Mouse (Mus musculus) layer of hippocampus, postnatal 36 days (tissue): ENCODE measurements around the gene Setd1a. TPM values are rescaled to one million over a fixed set of nuclear protein-coding genes. Genes with fewer than 3 reads are reported as not detected.
"Not testable (repeated sequence)": the region's sequence is repeated elsewhere in the genome, so short reads cannot be mapped to it uniquely, and the experiment has no call there.

Source experiments
- DNase-seq, 2 experiments: peaks; one replicate each; pipeline ENCODE4 v3.0.0; 2022
- total RNA-seq, 2 experiments: library from RNA; stranded (reverse); gene quantifications; 2 replicates each; pipeline ENCODE4 v1.2.3; 2021

Gene Setd1a
- total RNA-seq, 2 experiments from 2014 or later: 46.2 to 46.9 TPM

DNA sequence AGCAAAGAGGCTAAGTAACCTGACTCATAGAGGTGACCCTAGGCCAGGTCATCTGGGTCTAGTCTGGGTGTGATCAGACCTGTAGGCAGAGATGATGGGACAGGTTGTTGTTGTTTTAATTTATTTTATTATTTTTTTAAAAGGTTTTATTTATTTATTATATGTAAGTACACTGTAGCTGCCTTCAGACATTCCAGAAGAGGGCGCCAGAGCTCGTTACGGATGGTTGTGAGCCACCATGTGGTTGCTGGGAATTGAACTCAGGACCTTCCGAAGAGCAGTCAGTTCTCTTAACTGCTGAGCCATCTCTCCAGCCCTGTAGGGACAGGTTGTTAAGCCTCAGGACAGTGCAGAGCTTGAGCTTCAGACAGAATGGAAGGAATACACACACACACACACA lies 61.4 kb downstream of the Setd1a start:
- not testable (repeated sequence) for DNase-seq

- not testable (repeated sequence) for DNase-seq
Measured at GRCm38 (mm10) chr7:127840031-127840430, 63.6 kb downstream of the Setd1a start.

DNA sequence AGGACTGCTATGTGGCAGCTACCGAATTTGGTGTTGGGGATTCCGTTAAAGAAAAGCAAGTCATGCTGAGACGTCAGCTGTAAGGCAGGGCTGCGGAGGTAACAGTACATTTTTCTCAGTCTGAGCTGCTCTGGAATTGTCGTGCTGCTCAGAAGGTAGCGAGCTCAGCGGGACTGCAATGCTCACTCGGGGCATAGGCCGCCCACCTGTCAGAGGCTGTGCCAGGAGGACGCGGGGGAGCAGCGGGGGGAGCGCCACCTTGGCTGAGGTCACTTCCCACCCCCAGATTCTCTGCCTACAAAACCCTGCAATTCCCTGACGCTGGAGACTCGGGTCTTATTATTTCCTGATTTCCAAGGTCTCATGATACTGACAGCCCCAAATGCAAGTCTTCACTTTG lies 64.4 kb downstream of the Setd1a start:
- no peak for DNase-seq

DNA sequence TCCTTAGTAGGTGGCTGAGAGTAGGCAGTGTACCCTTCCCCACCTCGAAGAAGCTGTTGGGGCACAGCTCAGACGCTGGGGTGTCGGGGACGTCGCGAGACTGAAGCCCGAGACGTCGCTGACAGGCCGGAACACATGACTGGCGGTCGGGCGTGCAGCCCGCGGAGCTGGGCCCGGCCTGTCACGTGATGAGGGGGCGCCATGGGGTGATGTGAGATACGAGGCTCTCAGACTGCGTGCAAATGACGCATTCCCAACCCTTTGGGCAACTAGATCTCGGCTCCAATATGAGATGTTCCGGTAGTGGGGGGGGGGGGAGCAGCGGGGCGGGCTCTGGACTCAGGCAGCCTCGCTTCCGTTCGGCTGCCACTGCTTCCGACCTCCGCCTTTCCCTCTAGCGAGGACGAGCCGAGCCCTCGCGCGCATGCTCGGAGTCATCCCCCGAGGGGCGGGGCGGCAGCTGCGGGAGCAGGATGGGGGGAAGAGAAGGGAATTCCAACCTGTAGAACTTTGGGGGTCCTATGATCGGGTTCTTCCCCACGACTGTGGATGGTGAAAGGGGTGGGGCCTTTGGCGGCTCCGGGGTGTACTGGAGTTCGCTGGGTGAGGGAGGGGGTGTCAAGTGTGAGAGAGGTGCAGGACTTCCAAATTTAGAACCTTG lies 65.0 kb downstream of the Setd1a start:
- DNase-seq: peak; percentile 94

- peak; percentile 70 to 71 for DNase-seq
Measured at GRCm38 (mm10) chr7:127842001-127842718, 65.7 kb downstream of the Setd1a start.

Other genes starting within 250 kb of the Setd1a start
- gene Tmem265, start 215.3 kb upstream of the Setd1a start, total RNA-seq: 1 to 10 TPM in 1 of 2 experiments, under 1 TPM in 1; 0.38 to 1.2 TPM
- gene Phkg2, start 203.3 kb upstream of the Setd1a start, total RNA-seq: 10 to 100 TPM; 86.3 to 95.5 TPM
- gene Ccdc189, start 188.1 kb upstream of the Setd1a start, total RNA-seq: 1 to 10 TPM; 8.4 to 8.6 TPM
- gene Rnf40, start 187.9 kb upstream of the Setd1a start, total RNA-seq: 10 to 100 TPM; 64.2 to 66.7 TPM
- 10 to 100 TPM; 23.9 to 24.2 TPM for gene Zfp629, start 160.9 kb upstream of the Setd1a start, total RNA-seq
- 10 to 100 TPM; 23.1 to 25.8 TPM for gene Bcl7c, start 67.7 kb upstream of the Setd1a start, total RNA-seq
- gene Ctf1, start 63.9 kb upstream of the Setd1a start, total RNA-seq: 1 to 10 TPM; 2.1 to 2.4 TPM
- gene Ctf2, start 44.5 kb upstream of the Setd1a start, total RNA-seq: not detected
- 10 to 100 TPM; 63.5 to 65.2 TPM for gene Fbxl19, start 32.1 kb upstream of the Setd1a start, total RNA-seq
- 10 to 100 TPM; 31.1 to 32.6 TPM for gene Orai3, start 6.9 kb upstream of the Setd1a start, total RNA-seq
- gene Gm49388, start 8.9 kb downstream of the Setd1a start, total RNA-seq: 1 to 10 TPM; 2.4 to 2.9 TPM
- 1 to 10 TPM; 8.3 to 8.6 TPM for gene Hsd3b7, start 23.9 kb downstream of the Setd1a start, total RNA-seq
- gene Stx4a, start 47.6 kb downstream of the Setd1a start, total RNA-seq: 10 to 100 TPM; 64.3 to 64.7 TPM
- 100 to 1,000 TPM; 342 to 346 TPM for gene Stx1b, start 47.9 kb downstream of the Setd1a start, total RNA-seq
- gene Zfp646, start 99.6 kb downstream of the Setd1a start, total RNA-seq: 10 to 100 TPM; 33.2 to 36.3 TPM
- gene Zfp668, start 100.2 kb downstream of the Setd1a start, total RNA-seq: 10 to 100 TPM; 24.5 to 25.5 TPM
- 1 to 10 TPM; 3.7 to 4.0 TPM for gene Prss53, start 114.3 kb downstream of the Setd1a start, total RNA-seq
- gene Gm21974, start 118.8 kb downstream of the Setd1a start, total RNA-seq: not detected
- 10 to 100 TPM; 24.0 to 25.0 TPM for gene Vkorc1, start 118.9 kb downstream of the Setd1a start, total RNA-seq
- gene Bckdk, start 127.4 kb downstream of the Setd1a start, total RNA-seq: 10 to 100 TPM; 35.7 to 41.6 TPM
- gene Kat8, start 135.8 kb downstream of the Setd1a start, total RNA-seq: 10 to 100 TPM; 33.8 to 36.2 TPM
- under 1 TPM; 0.68 to 0.80 TPM for gene Prss8, start 153.4 kb downstream of the Setd1a start, total RNA-seq
- gene Prss36, start 170.1 kb downstream of the Setd1a start, total RNA-seq: 10 to 100 TPM; 11.0 to 11.6 TPM
- 100 to 1,000 TPM; 301 to 325 TPM for gene Fus, start 190.8 kb downstream of the Setd1a start, total RNA-seq
- gene Pycard, start 217.2 kb downstream of the Setd1a start, total RNA-seq: 1 to 10 TPM; 1.9 to 2.4 TPM
- under 1 TPM; 0.42 to 0.56 TPM for gene Trim72, start 227.3 kb downstream of the Setd1a start, total RNA-seq